Mouse (Mus musculus) B cell, adult 67 days (primary cell): Measurements from ENCODE around the gene 1700001C02Rik. TPM values are rescaled to one million over a fixed set of nuclear protein-coding genes. Genes with fewer than 3 reads are reported as not detected.

Source experiments
- total RNA-seq, 2 experiments: library from RNA; stranded (reverse); gene quantifications; 4 replicates each; pipeline ENCODE4 v1.2.4; 2023

The 1700001C02Rik gene
- total RNA-seq, result not detected

GRCm38 (mm10) chr5:30465861-30466260 lies at the start of gene 1700001C02Rik:
1700001C02Rik (plus strand) TSS chr5:30466047.

GRCm38 (mm10) chr5:30461821-30462220 lies 4.0 kb upstream of the 1700001C02Rik start, which contains the start of gene Otof:
Otof (minus strand) TSS chr5:30461932.

Other genes with a start within 250 kb of the 1700001C02Rik start
- 10 to 100 TPM; 18.2 to 26.8 TPM for gene Selenoi, start 233.5 kb upstream of the 1700001C02Rik start, total RNA-seq
- not detected for gene Drc1, start 184.7 kb upstream of the 1700001C02Rik start, total RNA-seq
- not detected for gene Otof, start 4.1 kb upstream of the 1700001C02Rik start, total RNA-seq
- not detected for gene Cib4, start 79.8 kb downstream of the 1700001C02Rik start, total RNA-seq
- under 1 TPM; 0.46 to 0.65 TPM for gene Kcnk3, start 122.1 kb downstream of the 1700001C02Rik start, total RNA-seq
- gene Slc35f6, start 181.9 kb downstream of the 1700001C02Rik start, total RNA-seq, result 10 to 100 TPM; 37.8 to 40.8 TPM
- 100 to 1,000 TPM; 197 to 229 TPM for gene Cenpa, start 200.7 kb downstream of the 1700001C02Rik start, total RNA-seq
- gene Dpysl5, start 245.5 kb downstream of the 1700001C02Rik start, total RNA-seq, result not detected